Mouse (Mus musculus) erythroblast, embryonic 14.5 days (primary cell): ENCODE results near the gene Ablim2.

ENCODE experiments used
- GATA1 ChIP-seq: IDR thresholded peaks from 2 replicates; pipeline ENCODE4 v1.6.1; 2012; ENCODE audit warnings: low read length, inconsistent platforms, mixed read lengths
- TAL1 ChIP-seq: IDR thresholded peaks from 3 replicates; pipeline ENCODE4 v1.6.1; 2012; ENCODE audit warnings: low read length, inconsistent platforms, mixed read lengths

DNA sequence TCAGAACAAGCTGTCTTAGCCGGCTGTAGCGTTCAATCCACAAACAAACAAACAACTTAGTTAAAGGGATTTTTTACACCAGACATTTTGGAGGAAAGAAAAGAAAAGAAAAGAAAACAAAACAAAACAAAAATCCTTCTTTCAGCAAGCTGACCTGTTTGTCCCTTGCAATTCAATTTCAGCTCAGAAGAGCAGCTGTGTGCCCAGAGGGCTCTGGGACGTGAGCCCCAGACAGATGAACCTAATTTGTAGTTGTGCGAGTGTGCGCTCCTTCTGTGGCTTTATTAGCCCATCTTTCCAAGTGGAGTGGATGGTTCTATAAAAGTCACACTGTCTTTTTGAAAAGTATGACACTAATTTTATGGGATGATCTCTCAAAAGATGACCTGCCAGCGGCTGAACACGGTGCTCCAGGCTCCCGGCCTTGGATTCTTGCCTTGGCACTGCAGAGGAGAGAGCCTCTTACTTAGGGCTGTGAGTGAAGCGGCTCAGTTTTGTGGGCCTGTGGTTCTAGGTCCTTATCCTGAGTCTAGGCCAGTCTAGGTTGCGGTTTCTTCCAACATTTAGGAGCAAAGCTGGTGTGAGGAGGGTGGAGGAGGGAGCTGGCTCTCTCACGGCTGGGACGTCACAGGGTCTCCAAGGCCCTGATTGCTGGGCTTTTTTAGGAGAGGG lies 158.1 kb downstream of the Ablim2 start:
- TF ChIP-seq GATA1 (no peak), TAL1 (no peak)
